Mouse (Mus musculus) neural tube, embryonic 13.5 days (tissue): ENCODE data around the gene Tsc22d4. TPM values are rescaled to one million over a fixed set of nuclear protein-coding genes. Genes with fewer than 3 reads are reported as not detected.
"Not testable (repeated sequence)": the region's sequence is repeated elsewhere in the genome, so short reads cannot be mapped to it uniquely, and the experiment has no call there.

Experiments
- ATAC-seq: fragments of 200-750 bp; cut with Nextera tagmentation; 2 replicates; pipeline ENCODE4 v1.8.0; 2017; ENCODE audit warnings: low read depth, mild to moderate bottlenecking, moderate TSS enrichment, moderate library complexity
- H3K27ac ChIP-seq: fragments of 300-500 bp; sonication (generic); replicated peaks from 2 replicates; pipeline ENCODE4 v1.5.1; 2015; ENCODE audit warnings: moderate library complexity, mild to moderate bottlenecking, inconsistent platforms
- H3K27me3 ChIP-seq: fragments of 300-500 bp; sonication (generic); 2 replicates; pipeline ENCODE4 v1.6.1; 2015; ENCODE audit warnings: mild to moderate bottlenecking, inconsistent platforms
- H3K36me3 ChIP-seq: fragments of 300-500 bp; sonication (generic); 2 replicates; pipeline ENCODE4 v1.6.1; 2015; ENCODE audit warnings: mild to moderate bottlenecking, inconsistent platforms
- H3K4me1 ChIP-seq: fragments of 300-500 bp; sonication (generic); replicated peaks from 2 replicates; pipeline ENCODE4 v1.6.1; 2015; ENCODE audit warnings: inconsistent platforms
- H3K4me2 ChIP-seq: fragments of 300-500 bp; sonication (generic); 2 replicates; pipeline ENCODE4 v1.6.1; 2015; ENCODE audit warnings: inconsistent platforms, mild to moderate bottlenecking, moderate library complexity
- H3K4me3 ChIP-seq: fragments of 300-500 bp; sonication (generic); 2 replicates; pipeline ENCODE4 v1.5.1; 2015; ENCODE audit warnings: mild to moderate bottlenecking, inconsistent platforms
- H3K9ac ChIP-seq: fragments of 300-500 bp; sonication (generic); 2 replicates; pipeline ENCODE4 v1.6.1; 2015; ENCODE audit warnings: moderate library complexity, mild to moderate bottlenecking, inconsistent platforms
- H3K9me3 ChIP-seq: fragments of 300-500 bp; sonication (generic); 2 replicates; pipeline ENCODE4 v1.6.1; 2016; ENCODE audit warnings: inconsistent platforms
- WGBS: fragments of 180-500 bp; shearing (Covaris S2); methylation state at CpG from one replicate; pipeline ENCODE4 v1.1.7; 2015; 5-methylcytosine and 5-hydroxymethylcytosine counted together
- polyA plus RNA-seq: library from polyadenylated mRNA; unstranded; fragments of >200 nt; fragmentation: Nextera tagmentation; extraction: Ambion mirVana; gene quantifications from 2 replicates; pipeline ENCODE4 v1.2.1, GENCODE M21; 2015

The Tsc22d4 gene
- polyA plus RNA-seq: 76.8 and 86.9 TPM in 2 replicates

GRCm38 (mm10) chr5:137745214-137746171 is at the start of gene Tsc22d4:
Gene Tsc22d4 (plus strand): TSS chr5:137745730.
- H3K36me3 ChIP-seq: no peaks in the 10 kb centered on the region
- H3K9me3 ChIP-seq: no peaks in the 10 kb centered on the region
- H3K27me3 ChIP-seq: no peaks in the 10 kb centered on the region
- H3K4me2 ChIP-seq: peak within 1 kb of the TSS; percentile 99
- WGBS: 4% methylated on average over 28 of the region's 28 CpGs
- peak; percentile 77 for ATAC-seq
- peak within 1 kb of the TSS; percentile 66 for H3K4me3 ChIP-seq
- H3K27ac ChIP-seq: peak within 1 kb of the TSS; percentile 93
- peaks cover 55% of the 10 kb centered on the region for H3K4me1 ChIP-seq
- H3K9ac ChIP-seq: peak within 1 kb of the TSS; percentile 72

- H3K9ac ChIP-seq: no peak overlapping the region
- WGBS: 91% methylated on average over 4 of the region's 4 CpGs
- H3K4me1 ChIP-seq: no peaks in the 10 kb centered on the region
- no peaks in the 10 kb centered on the region for H3K36me3 ChIP-seq
- no peaks in the 10 kb centered on the region for H3K9me3 ChIP-seq
- ATAC-seq: no peak
- H3K4me3 ChIP-seq: no peak overlapping the region
- no peaks in the 10 kb centered on the region for H3K27me3 ChIP-seq
- no peak overlapping the region for H3K27ac ChIP-seq
- no peak overlapping the region for H3K4me2 ChIP-seq
Observed at GRCm38 (mm10) chr5:137695930-137696329, 49.6 kb upstream of the Tsc22d4 start.

- Histone ChIP-seq H3K4me3 (no peak overlapping the region), H3K27ac (no peak overlapping the region), H3K9me3 (no peaks in the 10 kb centered on the region), H3K27me3 (no peaks in the 10 kb centered on the region), H3K9ac (no peak overlapping the region), H3K4me1 (no peaks in the 10 kb centered on the region), H3K4me2 (no peak overlapping the region), H3K36me3 (no peaks in the 10 kb centered on the region)
- 69% methylated on average over 3 of the region's 3 CpGs for WGBS
- no peak for ATAC-seq
Observed at GRCm38 (mm10) chr5:137699080-137699479, 46.5 kb upstream of the Tsc22d4 start.

- 77% methylated on average over 2 of the region's 2 CpGs for WGBS
- Histone ChIP-seq H3K27ac (no peak overlapping the region), H3K27me3 (no peaks in the 10 kb centered on the region), H3K9ac (no peak overlapping the region), H3K4me1 (no peaks in the 10 kb centered on the region), H3K36me3 (no peaks in the 10 kb centered on the region), H3K4me2 (no peak overlapping the region), H3K9me3 (no peaks in the 10 kb centered on the region), H3K4me3 (no peak overlapping the region)
- ATAC-seq: no peak
Observed at GRCm38 (mm10) chr5:137699850-137700249, 45.7 kb upstream of the Tsc22d4 start.

GRCm38 (mm10) chr5:137705242-137705641 is 40.3 kb upstream of the Tsc22d4 start:
- ATAC-seq: no peak
- peaks cover 18% of the 10 kb centered on the region for H3K4me1 ChIP-seq
- no peaks in the 10 kb centered on the region for H3K9me3 ChIP-seq
- H3K4me3 ChIP-seq: no peak overlapping the region
- no peak overlapping the region for H3K27ac ChIP-seq
- WGBS: 29% methylated on average over 6 of the region's 6 CpGs
- H3K27me3 ChIP-seq: no peaks in the 10 kb centered on the region
- H3K9ac ChIP-seq: no peak overlapping the region
- no peaks in the 10 kb centered on the region for H3K36me3 ChIP-seq
- no peak overlapping the region for H3K4me2 ChIP-seq

- 59% methylated on average over 12 of the region's 12 CpGs for WGBS
- Histone ChIP-seq H3K4me2 (0 out of 2 replicates have a peak overlapping the region, but pooled peaks have one; percentile 14), H3K4me3 (no peak overlapping the region)
Observed at GRCm38 (mm10) chr5:137706913-137707633, 38.5 kb upstream of the Tsc22d4 start.

GRCm38 (mm10) chr5:137713454-137713853 is 32.1 kb upstream of the Tsc22d4 start:
- ATAC-seq: no peak
- WGBS: 81% methylated on average over 5 of the region's 5 CpGs
- no peak overlapping the region for H3K4me3 ChIP-seq
- no peaks in the 10 kb centered on the region for H3K27me3 ChIP-seq
- H3K4me1 ChIP-seq: no peaks in the 10 kb centered on the region
- no peaks in the 10 kb centered on the region for H3K9me3 ChIP-seq
- H3K36me3 ChIP-seq: no peaks in the 10 kb centered on the region
- no peak overlapping the region for H3K27ac ChIP-seq
- no peak overlapping the region for H3K9ac ChIP-seq
- H3K4me2 ChIP-seq: no peak overlapping the region

More at GRCm38 (mm10) chr5:137706913-137707633, 38.5 kb upstream of the Tsc22d4 start:
- peak; percentile 56; the same call in 1 of the 2 replicates for ATAC-seq
- Histone ChIP-seq H3K27me3 (no peaks in the 10 kb centered on the region), H3K9ac (peak overlapping the region; percentile 26; the same call in 1 of the 2 replicates), H3K9me3 (no peaks in the 10 kb centered on the region), H3K4me1 (peaks cover 18% of the 10 kb centered on the region), H3K36me3 (no peaks in the 10 kb centered on the region), H3K27ac (peak overlapping the region; percentile 52; the same call in 1 of the 2 replicates)

- WGBS: 80% methylated on average over 8 of the region's 8 CpGs
- Histone ChIP-seq H3K27ac (no peak overlapping the region), H3K9ac (no peak overlapping the region), H3K36me3 (no peaks in the 10 kb centered on the region), H3K4me1 (0 out of 2 replicates have a peak, but pooled peaks cover 1% of the 10 kb centered on the region), H3K4me2 (no peak overlapping the region), H3K27me3 (no peaks in the 10 kb centered on the region), H3K4me3 (no peak overlapping the region), H3K9me3 (no peaks in the 10 kb centered on the region)
- no peak for ATAC-seq
Observed at GRCm38 (mm10) chr5:137715685-137716084, 29.8 kb upstream of the Tsc22d4 start.

- H3K36me3 ChIP-seq: no peaks in the 10 kb centered on the region
- no peak overlapping the region for H3K4me3 ChIP-seq
- no peak overlapping the region for H3K4me2 ChIP-seq
- 61% methylated on average over 8 of the region's 8 CpGs for WGBS
- no peak overlapping the region for H3K27ac ChIP-seq
- no peaks in the 10 kb centered on the region; the same call in 1 of the 2 replicates for H3K27me3 ChIP-seq
- no peak overlapping the region for H3K9ac ChIP-seq
- 0 out of 2 replicates have a peak, but pooled peaks cover 2% of the 10 kb centered on the region for H3K4me1 ChIP-seq
- H3K9me3 ChIP-seq: no peaks in the 10 kb centered on the region
- no peak for ATAC-seq
Observed at GRCm38 (mm10) chr5:137718020-137718790, 27.3 kb upstream of the Tsc22d4 start.

- Histone ChIP-seq H3K4me3 (no peak overlapping the region), H3K4me1 (0 out of 2 replicates have a peak, but pooled peaks cover 2% of the 10 kb centered on the region), H3K36me3 (no peaks in the 10 kb centered on the region), H3K27ac (no peak overlapping the region), H3K9ac (no peak overlapping the region), H3K27me3 (no peaks in the 10 kb centered on the region; the same call in 1 of the 2 replicates), H3K9me3 (no peaks in the 10 kb centered on the region), H3K4me2 (no peak overlapping the region)
- 93% methylated on average over 6 of the region's 6 CpGs for WGBS
- no peak for ATAC-seq
Observed at GRCm38 (mm10) chr5:137719088-137719487, 26.4 kb upstream of the Tsc22d4 start.

GRCm38 (mm10) chr5:137720558-137721164 is 24.9 kb upstream of the Tsc22d4 start:
- not testable (repeated sequence) for H3K9me3 ChIP-seq, H3K9ac ChIP-seq, H3K27ac ChIP-seq, ATAC-seq, H3K27me3 ChIP-seq, H3K4me1 ChIP-seq, H3K36me3 ChIP-seq, H3K4me3 ChIP-seq
- peak overlapping the region; percentile 33 for H3K4me2 ChIP-seq
- WGBS: 28% methylated on average over 10 of the region's 16 CpGs
